In genomic region chr2:146469707-146470420, GRCm38 (mm10) we compare ENCODE assay signal across 8 mouse cellular contexts. TPM values are rescaled to one million over a fixed set of nuclear protein-coding genes. Genes with fewer than 3 reads are reported as not detected.
A peak's percentile ranks its signal among the peaks of the same experiment; 100 is the strongest.
DNase-seq lines count a peak whose midpoint lies in the region; ATAC-seq and TF ChIP-seq lines count a peak whose summit lies in the region.
"Had no signal": no experiment of that assay in that cellular context is flagged by ENCODE, and none has a peak within 500 bp of the region (broad histone marks: within the 10 kb centered on the region; RNA-seq: fewer than 3 reads in every experiment).

No protein-coding gene starts in this region.

- H3K4me3 ChIP-seq in forebrain, postnatal 0 days (ENCODE audit: low read depth, low read length) = no peak overlapping the region

- no peak overlapping the region for H3K4me2 ChIP-seq in forebrain, postnatal 0 days (ENCODE audit: low read depth)

- no peaks in the 10 kb centered on the region for H3K4me1 ChIP-seq in forebrain, postnatal 0 days (ENCODE audit: insufficient read depth)

- 52% methylated on average over 12 of the region's 12 CpGs for WGBS in forebrain, postnatal 0 days

- no peak overlapping the region for H3K9ac ChIP-seq in forebrain, postnatal 0 days

- no peaks in the 10 kb centered on the region for H3K36me3 ChIP-seq in forebrain, postnatal 0 days (ENCODE audit: insufficient read depth)

- ATAC-seq in forebrain, postnatal 0 days = peak; percentile 83
- ATAC-seq in megakaryocyte progenitor cell, adult 5-6 weeks (replicated peaks; ENCODE audit: poor library complexity) = peak; percentile 77

- TF ChIP-seq CTCF in forebrain, postnatal 0 days (IDR thresholded peaks at IDR 0.05; ENCODE audit: low read depth) = peak; percentile 87

- no peak overlapping the region for H3K27ac ChIP-seq in forebrain, postnatal 0 days (ENCODE audit: low read depth, low read length)
- H3K27ac ChIP-seq: macrophage had no signal

- intact Hi-C loops in gastrocnemius, postnatal 36 days (cut with DNase I) = loop anchor here (2.0 kb wide), 1 partner anchor 143 kb away; no protein-coding TSS in a partner anchor

- peak; percentile 26 for DNase-seq in right cerebral cortex, adult 18-20 months
- no peak for DNase-seq in right cerebral cortex, postnatal 14 days
- peak; percentile 12 for DNase-seq in brain, embryonic 18.5 days (ENCODE audit: low read depth, low spot score)
- DNase-seq in forebrain, postnatal 0 days = peak; percentile 73
- peak; percentile 44 for DNase-seq in layer of hippocampus, adult 11-12 months (ENCODE audit: low spot score)
- DNase-seq in gastrocnemius, postnatal 36 days = no peak

- H3K9me3 ChIP-seq in forebrain, postnatal 0 days (ENCODE audit: low read length) = no peaks in the 10 kb centered on the region

- H3K27me3 ChIP-seq in forebrain, postnatal 0 days (ENCODE audit: insufficient read depth, low read length) = no peaks in the 10 kb centered on the region

RNA-seq across cellular contexts. Expression of gene Ralgapa2, which starts 42.3 kb away (rescaled TPM):
- total RNA-seq in forebrain, postnatal 0 days (2014; rRNA removed) = 19.2 and 32.9 TPM in 2 replicates
- polyA plus RNA-seq in forebrain, postnatal 0 days (2015; fragmentation: Nextera tagmentation; extraction: Ambion mirVana) = 3.6 and 6.8 TPM in 2 replicates
- total RNA-seq in megakaryocyte progenitor cell, adult 5-6 weeks (2015) = 12.5 and 17.1 TPM in 2 replicates
- 5.0 and 10.6 TPM in 2 replicates for total RNA-seq in megakaryocyte progenitor cell, adult 5-6 weeks (2017)
- 1 to 10 TPM; 6.4 to 7.3 TPM for total RNA-seq in gastrocnemius, postnatal 36 days (2021)

Comparison
In these comparisons a context has a peak if more than half of its experiments do, and no peak if none do; other contexts are left out.
1. DNase-seq: peak in right cerebral cortex, adult 18-20 months (single experiment), brain, embryonic 18.5 days (single experiment), forebrain, postnatal 0 days (single experiment) and layer of hippocampus, adult 11-12 months (single experiment); none in right cerebral cortex, postnatal 14 days (single experiment) and gastrocnemius, postnatal 36 days (0 of 2).